Mouse (Mus musculus) embryonic facial prominence, embryonic 11.5 days (tissue): ENCODE data around the gene Ttf1. TPM values are rescaled to one million over a fixed set of nuclear protein-coding genes. Genes with fewer than 3 reads are reported as not detected.

Experiments used
- ATAC-seq: fragments of 200-750 bp; cut with Nextera tagmentation; replicated peaks from 2 replicates; pipeline ENCODE4 v1.8.0; 2017; ENCODE audit warnings: low read depth; ENCODE audit not compliant: insufficient number of reproducible peaks, low FRiP score, low TSS enrichment
- DNase-seq: peaks from one replicate; pipeline ENCODE4 v3.0.0-alpha.2; 2015; ENCODE audit warnings: low spot score
- H3K27ac ChIP-seq: fragments of 300-500 bp; sonication (generic); replicated peaks from 2 replicates; pipeline ENCODE4 v1.5.1; 2014; ENCODE audit warnings: mild to moderate bottlenecking, low read depth, low read length, control low read depth
- H3K27me3 ChIP-seq: fragments of 300-500 bp; sonication (generic); 2 replicates; pipeline ENCODE4 v1.6.1; 2014; ENCODE audit warnings: mild to moderate bottlenecking, low read length, moderate library complexity, mixed read lengths; ENCODE audit not compliant: control insufficient read depth, insufficient read depth
- H3K36me3 ChIP-seq: fragments of 300-500 bp; sonication (generic); replicated peaks from 2 replicates; pipeline ENCODE4 v1.6.1; 2014; ENCODE audit warnings: low read depth, mild to moderate bottlenecking, low read length, moderate library complexity, mixed read lengths; ENCODE audit not compliant: control insufficient read depth, insufficient read depth
- H3K4me1 ChIP-seq: fragments of 300-500 bp; sonication (generic); 2 replicates; pipeline ENCODE4 v1.6.1; 2014; ENCODE audit warnings: low read length, mixed read lengths; ENCODE audit not compliant: control insufficient read depth, insufficient read depth
- H3K4me2 ChIP-seq: fragments of 300-500 bp; sonication (generic); 2 replicates; pipeline ENCODE4 v1.6.1; 2014; ENCODE audit warnings: low read depth, mild to moderate bottlenecking, control low read depth, low read length, moderate library complexity
- H3K4me3 ChIP-seq: fragments of 300-500 bp; sonication (generic); 2 replicates; pipeline ENCODE4 v1.5.1; 2014; ENCODE audit warnings: low read depth, low read length, control low read depth
- H3K9ac ChIP-seq: fragments of 300-500 bp; sonication (generic); replicated peaks from 2 replicates; pipeline ENCODE4 v1.6.1; 2014; ENCODE audit warnings: mild to moderate bottlenecking, control low read depth, low read length
- H3K9me3 ChIP-seq: fragments of 300-500 bp; sonication (generic); replicated peaks from 2 replicates; pipeline ENCODE4 v1.6.1; 2016; ENCODE audit warnings: mild to moderate bottlenecking, low read length, inconsistent platforms, mixed read lengths; ENCODE audit not compliant: control insufficient read depth
- WGBS: fragments of 180-500 bp; shearing (Covaris S2); extraction: QIAGEN DNeasy Blood & Tissue Kit; methylation state at CpG from one replicate; pipeline ENCODE4 v1.1.7; 2014; 5-methylcytosine and 5-hydroxymethylcytosine counted together
- polyA plus RNA-seq: library from polyadenylated mRNA; unstranded; fragments of >200 nt; fragmentation: Nextera tagmentation; extraction: Ambion mirVana; gene quantifications from 2 replicates; pipeline ENCODE4 v1.2.1, GENCODE M21; 2014

The Ttf1 gene
- polyA plus RNA-seq, 1 experiment from 2014 or later, result 10.7 TPM

DNA sequence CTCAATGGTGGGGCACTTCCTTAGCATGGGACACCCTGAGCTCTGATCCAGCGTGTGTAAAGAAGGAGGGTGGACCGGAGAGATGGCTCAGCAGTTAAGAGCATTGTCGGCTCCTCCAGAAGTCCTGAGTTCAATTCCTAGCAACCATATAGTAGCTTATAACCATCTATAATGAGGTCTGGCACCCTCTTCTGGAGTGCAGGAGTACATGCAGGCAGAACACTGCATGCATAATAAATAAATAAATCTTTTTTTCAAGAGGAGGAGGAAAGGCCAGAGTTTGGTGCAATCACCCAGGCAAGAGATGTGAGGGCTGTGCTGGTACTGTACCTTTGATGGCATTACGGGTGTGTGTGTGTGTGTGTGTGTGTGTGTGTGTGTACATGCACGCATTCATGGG lies 17.9 kb upstream of the Ttf1 start:
- Histone ChIP-seq H3K4me3 (no peak overlapping the region), H3K27ac (no peak overlapping the region), H3K36me3 (no peaks in the 10 kb centered on the region), H3K9ac (no peak overlapping the region), H3K4me2 (no peak overlapping the region), H3K9me3 (no peaks in the 10 kb centered on the region), H3K27me3 (peaks cover 33% of the 10 kb centered on the region), H3K4me1 (no peaks in the 10 kb centered on the region)
- DNase-seq, result no peak
- ATAC-seq, result no peak
- WGBS, result 84% methylated on average over 5 of the region's 5 CpGs

DNA sequence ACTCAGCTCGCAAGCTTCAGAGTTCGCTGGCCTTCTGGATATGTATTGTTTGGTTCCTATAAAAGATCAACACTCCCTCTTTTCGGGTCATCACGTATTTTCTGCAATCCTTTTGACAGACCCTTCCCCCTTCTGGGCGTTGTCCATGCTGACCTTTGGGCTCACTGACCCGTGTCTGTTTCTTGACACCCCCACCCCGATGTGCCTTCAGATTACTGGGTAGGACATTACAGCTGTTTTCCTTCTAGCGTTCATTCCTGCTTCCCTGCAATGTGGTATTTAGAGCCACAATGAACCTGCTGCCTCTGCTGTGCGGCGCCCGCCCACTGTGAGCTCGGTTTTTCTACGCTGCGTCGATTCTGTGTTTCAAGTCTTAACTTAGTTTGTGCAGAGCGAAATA lies 13.9 kb upstream of the Ttf1 start:
- Histone ChIP-seq H3K4me2 (no peak overlapping the region), H3K9ac (no peak overlapping the region), H3K36me3 (no peaks in the 10 kb centered on the region), H3K4me3 (no peak overlapping the region), H3K9me3 (no peaks in the 10 kb centered on the region), H3K27ac (no peak overlapping the region), H3K27me3 (peaks cover 16% of the 10 kb centered on the region), H3K4me1 (no peaks in the 10 kb centered on the region)
- DNase-seq (no peak), ATAC-seq (no peak)
- 23% methylated on average over 16 of the region's 16 CpGs for WGBS

DNA sequence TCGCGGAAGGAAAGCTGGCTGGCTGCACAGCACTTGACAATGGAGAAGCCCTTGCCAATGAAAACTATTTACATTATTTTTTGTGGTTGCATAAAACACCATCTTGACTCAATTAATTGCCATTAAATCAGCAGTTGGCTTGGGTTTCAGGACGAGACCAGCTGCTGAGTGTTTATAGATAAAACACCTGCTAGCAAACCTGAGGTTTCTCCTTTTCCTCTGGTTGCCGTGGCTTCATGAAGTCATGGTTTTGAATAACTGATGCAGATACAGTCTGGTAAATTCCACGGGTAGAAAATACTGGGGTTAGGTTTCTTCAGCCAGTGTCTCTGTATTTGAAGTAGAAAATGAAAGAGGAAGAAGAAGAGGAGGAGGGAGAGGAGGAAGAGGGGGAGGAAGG lies 8.1 kb upstream of the Ttf1 start:
- H3K4me2 ChIP-seq, result no peak overlapping the region
- DNase-seq (no peak), ATAC-seq (no peak)
- H3K36me3 ChIP-seq, result no peaks in the 10 kb centered on the region
- no peak overlapping the region for H3K27ac ChIP-seq
- no peaks in the 10 kb centered on the region for H3K9me3 ChIP-seq
- H3K9ac ChIP-seq, result no peak overlapping the region
- H3K4me1 ChIP-seq, result no peaks in the 10 kb centered on the region
- no peak overlapping the region for H3K4me3 ChIP-seq
- peaks cover 8% of the 10 kb centered on the region for H3K27me3 ChIP-seq
- WGBS, result 51% methylated on average over 5 of the region's 5 CpGs

DNA sequence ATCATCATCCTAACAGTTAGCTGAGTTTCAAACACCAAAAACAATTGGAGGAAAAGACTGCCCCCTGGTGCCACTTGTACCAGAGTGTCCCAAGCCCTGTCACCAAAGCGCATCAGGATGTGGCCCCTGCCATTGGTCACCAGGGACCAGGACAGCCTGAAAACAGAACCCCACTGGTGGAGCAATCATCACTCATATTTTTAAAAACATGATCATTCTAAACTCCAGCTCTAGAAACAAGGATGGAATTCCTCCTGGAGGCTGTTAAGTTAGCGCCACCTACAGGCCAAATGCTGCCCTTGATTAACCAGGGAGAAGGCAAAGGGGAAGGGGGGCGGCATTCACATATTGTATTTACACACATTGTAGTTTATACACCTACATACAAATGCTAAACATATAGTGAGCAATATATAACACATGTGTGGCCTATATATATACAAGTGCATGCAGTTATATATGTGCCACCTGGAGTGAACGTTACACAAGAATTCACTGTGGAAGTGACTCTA lies 7.1 kb upstream of the Ttf1 start:
- DNase-seq (peak; percentile 84), ATAC-seq (no peak)
- H3K36me3 ChIP-seq, result no peaks in the 10 kb centered on the region
- WGBS, result 34% methylated on average over 4 of the region's 4 CpGs
- H3K4me2 ChIP-seq, result no peak overlapping the region
- no peaks in the 10 kb centered on the region for H3K9me3 ChIP-seq
- H3K27ac ChIP-seq, result no peak overlapping the region
- H3K9ac ChIP-seq, result no peak overlapping the region
- H3K4me1 ChIP-seq, result no peaks in the 10 kb centered on the region
- H3K27me3 ChIP-seq, result peaks cover 8% of the 10 kb centered on the region
- H3K4me3 ChIP-seq, result no peak overlapping the region

DNA sequence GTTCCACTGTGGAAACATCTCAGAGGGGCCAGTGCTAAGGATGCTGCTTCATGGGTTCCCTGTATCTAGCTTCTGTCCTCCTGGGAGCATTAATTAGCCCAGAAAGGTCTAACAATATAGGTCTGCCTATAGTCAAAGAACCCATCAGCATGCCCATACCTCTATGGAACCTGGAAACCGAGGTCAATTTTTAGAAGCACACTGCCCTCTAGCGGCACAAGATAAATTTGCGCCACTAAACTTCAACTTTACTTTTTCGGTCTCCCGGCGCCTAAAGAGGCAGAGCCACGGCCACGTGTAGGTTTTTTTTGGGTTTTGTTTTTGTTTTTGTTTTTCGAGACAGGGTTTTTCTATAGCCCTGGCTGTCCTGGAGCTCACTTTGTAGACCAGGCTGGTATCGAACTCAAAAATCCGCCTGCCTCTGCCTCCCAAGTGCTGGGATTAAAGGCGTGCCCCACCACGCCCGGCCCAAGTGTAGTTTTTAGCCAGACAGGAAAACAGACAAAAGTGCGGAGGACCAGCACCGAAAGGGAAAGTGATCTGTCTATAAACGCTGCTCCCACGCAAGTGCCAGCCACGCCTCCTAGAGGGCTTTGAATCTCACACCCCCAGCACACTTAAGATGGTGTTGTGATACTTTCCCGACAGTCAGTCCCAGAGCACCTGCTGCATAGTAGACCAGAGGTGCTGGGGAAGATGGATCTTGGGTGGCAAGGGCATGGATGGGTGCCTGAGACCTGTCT lies 6.1 kb upstream of the Ttf1 start:
- Histone ChIP-seq H3K4me1 (no peaks in the 10 kb centered on the region), H3K27me3 (peaks cover 8% of the 10 kb centered on the region), H3K9me3 (no peaks in the 10 kb centered on the region), H3K4me3 (peak overlapping the region; percentile 33), H3K27ac (no peak overlapping the region), H3K4me2 (peak overlapping the region; percentile 77; the same call in 1 of the 2 replicates), H3K36me3 (no peaks in the 10 kb centered on the region), H3K9ac (no peak overlapping the region)
- WGBS, result 2% methylated on average over 20 of the region's 20 CpGs
- DNase-seq (peak; percentile 85), ATAC-seq (0 out of 2 replicates have a peak, but pooled peaks have one; percentile 36)

DNA sequence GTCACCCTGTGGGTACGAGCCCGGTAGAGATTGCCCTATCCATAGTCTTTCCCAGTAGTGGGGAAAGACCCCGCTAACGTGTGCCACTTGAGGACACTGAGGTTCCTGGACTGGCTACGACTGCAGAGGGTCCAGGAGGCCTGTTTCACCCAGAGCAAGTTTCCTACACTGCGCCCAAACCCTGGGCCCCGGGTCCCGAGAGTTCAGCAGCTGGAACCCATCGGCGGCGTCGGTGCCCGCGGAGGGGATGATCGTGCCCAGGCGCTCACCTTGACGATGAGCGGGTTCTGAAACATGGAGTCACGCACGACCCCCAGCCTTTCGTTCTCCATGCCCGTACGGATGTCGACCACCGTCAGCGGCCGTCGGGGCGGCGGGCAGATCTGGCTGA lies 5.5 kb upstream of the Ttf1 start:
- Histone ChIP-seq H3K27me3 (peaks cover 8% of the 10 kb centered on the region), H3K4me3 (peak overlapping the region; percentile 33), H3K4me2 (peak overlapping the region; percentile 77), H3K4me1 (no peaks in the 10 kb centered on the region), H3K9ac (peak overlapping the region; percentile 54), H3K27ac (no peak overlapping the region), H3K9me3 (no peaks in the 10 kb centered on the region), H3K36me3 (no peaks in the 10 kb centered on the region)
- DNase-seq (no peak), ATAC-seq (0 out of 2 replicates have a peak, but pooled peaks have one; percentile 30)
- under 1% methylated on average over 30 of the region's 30 CpGs for WGBS

DNA sequence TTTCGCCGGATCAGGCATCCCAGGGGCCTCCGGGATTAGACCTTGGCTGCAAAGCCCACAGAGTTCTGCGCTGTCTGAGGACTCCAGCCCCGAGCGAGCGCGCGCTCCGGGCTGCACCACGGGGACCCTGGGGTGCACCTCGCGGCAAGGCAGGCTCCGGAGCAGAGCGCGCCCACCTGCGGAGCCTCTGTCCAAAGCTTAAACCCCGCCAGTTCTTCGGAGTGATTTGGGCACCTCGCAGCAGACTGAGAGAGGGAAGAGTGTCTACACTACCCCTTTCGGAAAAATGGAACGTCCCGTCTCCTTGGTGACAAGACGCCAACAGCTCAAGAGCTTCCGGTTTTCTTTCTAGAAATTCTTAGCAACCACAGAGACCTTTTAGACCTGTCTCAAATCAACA lies 5.1 kb upstream of the Ttf1 start, which contains the start of gene Cfap77:
Gene Cfap77 (minus strand): TSS at position 76 of the 400 bp plus-strand sequence.
- Histone ChIP-seq H3K27me3 (peaks cover 8% of the 10 kb centered on the region), H3K9me3 (no peaks in the 10 kb centered on the region), H3K4me3 (peak within 1 kb of the TSS; percentile 33), H3K4me2 (peak within 1 kb of the TSS; percentile 77), H3K27ac (no peak within 1 kb of the TSS), H3K4me1 (no peaks in the 10 kb centered on the region), H3K9ac (peak within 1 kb of the TSS; percentile 54), H3K36me3 (no peaks in the 10 kb centered on the region)
- WGBS, result under 1% methylated on average over 25 of the region's 25 CpGs
- 0 out of 2 replicates have a peak, but pooled peaks have one; percentile 37 for ATAC-seq
- DNase-seq, result peak; percentile 85

DNA sequence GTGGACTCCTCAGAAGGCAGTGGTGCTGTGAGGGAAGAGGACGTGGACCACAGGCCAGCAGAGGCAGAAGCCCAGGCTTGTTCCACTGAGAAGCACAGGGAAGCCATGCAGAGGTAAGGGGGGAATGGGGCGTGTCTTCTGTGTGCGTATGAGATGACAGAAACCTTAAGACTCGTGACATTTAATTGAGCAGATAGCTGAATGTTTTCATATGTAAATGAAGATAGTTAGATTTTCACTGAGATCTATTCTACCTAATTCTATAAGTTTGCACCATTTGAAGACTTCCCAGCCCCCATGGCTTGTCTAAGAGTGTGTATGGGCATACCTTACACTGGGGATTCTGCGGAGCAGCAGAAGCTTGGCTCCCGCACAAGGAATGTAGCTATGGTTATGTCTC lies 5.7 kb downstream of the Ttf1 start:
- H3K27me3 ChIP-seq, result no peaks in the 10 kb centered on the region
- 86% methylated on average over 6 of the region's 6 CpGs for WGBS
- no peak overlapping the region for H3K9ac ChIP-seq
- H3K4me1 ChIP-seq, result no peaks in the 10 kb centered on the region
- H3K27ac ChIP-seq, result no peak overlapping the region
- no peaks in the 10 kb centered on the region for H3K9me3 ChIP-seq
- DNase-seq, result no peak
- no peak overlapping the region for H3K4me2 ChIP-seq
- no peak overlapping the region for H3K4me3 ChIP-seq
- no peak for ATAC-seq
- peaks cover under 1% of the 10 kb centered on the region; the same call in 1 of the 2 replicates for H3K36me3 ChIP-seq
